In the genomic region with DNA sequence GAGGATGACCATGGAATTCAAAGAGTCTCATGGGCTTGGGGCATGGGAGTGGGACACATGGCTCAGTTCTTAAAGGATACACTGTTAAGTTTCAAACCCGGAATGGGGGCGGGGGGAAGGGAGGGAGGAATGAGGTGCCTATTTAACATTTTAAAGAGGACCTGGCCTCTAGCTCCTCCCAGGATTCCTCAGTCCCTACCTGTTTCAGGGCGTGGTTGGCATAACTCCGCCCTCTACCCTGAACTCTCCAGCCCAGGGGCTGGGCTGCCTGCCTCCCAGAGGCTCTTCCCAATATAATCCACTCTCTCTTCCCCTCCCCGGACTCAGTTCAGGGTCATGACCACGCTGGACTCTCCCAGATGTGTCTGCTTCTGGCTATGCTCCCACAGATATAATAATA, we compare ENCODE assay signal across 24 mouse cellular contexts.
DNase-seq lines count a peak whose midpoint lies in the region; ATAC-seq and TF ChIP-seq lines count a peak whose summit lies in the region.
"Had no signal": no experiment of that assay in that cellular context is flagged by ENCODE, and none has a peak within 500 bp of the region (broad histone marks: within the 10 kb centered on the region; RNA-seq: fewer than 3 reads in every experiment).

No protein-coding gene starts in this region.

- no peak for DNase-seq in hindbrain, embryonic 10.5 days (ENCODE audit: low spot score)
- no peak for DNase-seq in hindbrain, postnatal 0 days (ENCODE audit: low spot score)
- DNase-seq in ES-CJ7 (ENCODE audit: low read depth, low spot score) (peak; percentile 89), R1 (ENCODE audit: low read depth, low spot score) (peak; percentile 91)
- DNase-seq in spleen, adult 18-20 months = no peak
- no peak for DNase-seq in kidney, postnatal 10 days
- DNase-seq: adrenal gland, postnatal 14 days; B cell, adult 2 months; cerebellum, adult 11 months; cerebellum, adult 9-10 months; cerebellum, postnatal 36 days; gastrocnemius, postnatal 10 days; kidney, adult 8-10 months; lung, postnatal 36 days; right cerebral cortex, postnatal 25 days; thymus, adult 2 months; thymus, postnatal 4 days had no signal

- 0 out of 2 replicates have a peak overlapping the region, but pooled peaks have one; percentile 40 for H3K27ac ChIP-seq in hindbrain, embryonic 10.5 days
- H3K27ac ChIP-seq in hindbrain, postnatal 0 days = no peak overlapping the region
- H3K27ac ChIP-seq: hindbrain, embryonic 12.5 days; kidney, postnatal 0 days; limb, embryonic 12.5 days; lung, embryonic 15.5 days had no signal

- TF ChIP-seq CTCF in hindbrain, postnatal 0 days (IDR thresholded peaks at IDR 0.05; ENCODE audit: low read depth) = no peak

- H3K4me3 ChIP-seq in hindbrain, embryonic 10.5 days = no peak overlapping the region
- no peak overlapping the region for H3K4me3 ChIP-seq in hindbrain, postnatal 0 days (ENCODE audit: low read length)
- H3K4me3 ChIP-seq: hindbrain, embryonic 12.5 days; limb, embryonic 12.5 days; lung, embryonic 15.5 days had no signal

- no peak for ATAC-seq in hindbrain, postnatal 0 days
- ATAC-seq: forebrain, embryonic 16.5 days; intestine, embryonic 16.5 days; midbrain, embryonic 16.5 days had no signal

- peaks cover 32% of the 10 kb centered on the region for H3K4me1 ChIP-seq in hindbrain, embryonic 10.5 days (replicated peaks)
- no peaks in the 10 kb centered on the region for H3K4me1 ChIP-seq in hindbrain, postnatal 0 days (ENCODE audit: insufficient read depth, low read length)

- H3K36me3 ChIP-seq in hindbrain, embryonic 10.5 days = no peaks in the 10 kb centered on the region
- no peaks in the 10 kb centered on the region for H3K36me3 ChIP-seq in hindbrain, postnatal 0 days (ENCODE audit: insufficient read depth, low read length)
- H3K36me3 ChIP-seq: hindbrain, embryonic 12.5 days; limb, embryonic 12.5 days; lung, embryonic 15.5 days had no signal

- H3K27me3 ChIP-seq in hindbrain, embryonic 10.5 days (ENCODE audit: insufficient read depth, poor library complexity, severe bottlenecking) = no peaks in the 10 kb centered on the region
- no peaks in the 10 kb centered on the region for H3K27me3 ChIP-seq in hindbrain, postnatal 0 days (ENCODE audit: insufficient read depth, low read length)
- H3K27me3 ChIP-seq: hindbrain, embryonic 12.5 days; limb, embryonic 12.5 days; lung, embryonic 15.5 days had no signal

- WGBS in hindbrain, embryonic 10.5 days = 45% methylated on average over 6 of the region's 6 CpGs
- 64% methylated on average over 6 of the region's 6 CpGs for WGBS in hindbrain, postnatal 0 days

- H3K9me3 ChIP-seq in hindbrain, embryonic 10.5 days = 0 out of 2 replicates have a peak, but pooled peaks cover 2% of the 10 kb centered on the region
- no peaks in the 10 kb centered on the region for H3K9me3 ChIP-seq in hindbrain, postnatal 0 days (ENCODE audit: low read length)
- H3K9me3 ChIP-seq: hindbrain, embryonic 12.5 days; limb, embryonic 12.5 days; lung, embryonic 15.5 days had no signal

- H3K4me2 ChIP-seq in hindbrain, postnatal 0 days (ENCODE audit: low read depth, low read length) = no peak overlapping the region
- H3K4me2 ChIP-seq: hindbrain, embryonic 12.5 days; limb, embryonic 12.5 days had no signal

- H3K9ac ChIP-seq in hindbrain, postnatal 0 days (replicated peaks; ENCODE audit: low read length) = no peak overlapping the region
- H3K9ac ChIP-seq: hindbrain, embryonic 12.5 days; limb, embryonic 12.5 days; lung, embryonic 15.5 days had no signal

Comparison
In these comparisons a context has a peak if more than half of its experiments do, and no peak if none do; other contexts are left out.
1. DNase-seq: peak in ES-CJ7 (single experiment) and R1 (single experiment); none in hindbrain, embryonic 10.5 days (single experiment), hindbrain, postnatal 0 days (single experiment), spleen, adult 18-20 months (0 of 2) and kidney, postnatal 10 days (single experiment).